Mouse (Mus musculus): ENCODE data around the gene 1700029P11Rik.

DNA sequence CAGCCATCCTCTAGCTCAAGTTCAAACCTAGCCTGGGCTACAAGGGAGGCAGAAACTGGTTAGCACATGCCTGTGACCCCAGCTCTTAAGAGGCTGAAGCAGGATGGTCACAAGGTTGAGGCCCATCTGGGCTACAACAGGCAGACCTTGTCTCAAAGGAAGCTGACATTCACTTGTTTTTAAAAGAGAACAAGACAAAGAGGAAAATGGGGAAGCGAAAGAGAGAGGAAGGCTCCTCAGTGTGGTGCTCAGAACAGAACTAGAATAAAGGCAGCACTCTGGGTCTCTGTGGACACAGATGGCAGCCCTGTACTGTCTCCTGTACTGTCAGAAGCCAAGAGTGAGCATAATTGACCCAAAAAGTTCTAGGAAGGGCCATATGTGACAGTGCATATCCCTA, 46.4 kb upstream of the 1700029P11Rik start:
- TF ChIP-seq CTCF (IDR thresholded peaks at IDR 0.05 in 2 of 3, conservative IDR thresholded peaks at IDR 0.05 in 1 of 3; ENCODE audit: control insufficient read depth in 1 of 3, insufficient read depth in 1 of 3, low read depth in 2 of 3, low read length in 3 of 3, poor library complexity in 1 of 3, severe bottlenecking in 1 of 3) = no peak
- TF ChIP-seq EP300 (IDR thresholded peaks at IDR 0.05; ENCODE audit: low read depth in 1 of 2, low read length in 2 of 2) = no peak
- TF ChIP-seq CHD1 (IDR thresholded peaks at IDR 0.05; ENCODE audit: low read depth, low read length) = no peak
- TF ChIP-seq NELFE (IDR thresholded peaks at IDR 0.05; ENCODE audit: low read depth, low read length) = no peak
- TF ChIP-seq POLR2A (IDR thresholded peaks at IDR 0.05; ENCODE audit: control insufficient read depth in 1 of 2, insufficient read depth in 1 of 2, low read depth in 1 of 2, low read length in 2 of 2, poor library complexity in 1 of 2) = no peak

Data from MEL (cell line).